Comparison of ENCODE assay signal across 9 mouse cellular contexts in genomic region chr17:31877181-31877581, GRCm38 (mm10). TPM values are rescaled to one million over a fixed set of nuclear protein-coding genes. Genes with fewer than 3 reads are reported as not detected.
DNase-seq lines count a peak whose midpoint lies in the region; TF ChIP-seq lines count a peak whose summit lies in the region.
"Had no signal": no experiment of that assay in that cellular context is flagged by ENCODE, and none has a peak within 500 bp of the region (broad histone marks: within the 10 kb centered on the region; RNA-seq: fewer than 3 reads in every experiment).

No protein-coding gene starts in this region.

- H3K4me3 ChIP-seq in layer of hippocampus, adult 2 months, result no peak overlapping the region

- DNase-seq in cerebellum, postnatal 10 days, result peak; percentile 41 to 51
- DNase-seq in cerebellum, postnatal 14 days, result no peak
- DNase-seq in layer of hippocampus, adult 2 months (ENCODE audit: low spot score in 2 of 2), result no peak
- DNase-seq in layer of hippocampus, postnatal 25 days (ENCODE audit: extremely low spot score in 1 of 2, low spot score in 1 of 2), result no peak
- DNase-seq in testis, postnatal 10 days (ENCODE audit: low spot score), result peak; percentile 30
- no peak for DNase-seq in testis, postnatal 14 days (ENCODE audit: low spot score)
- DNase-seq in urinary bladder, postnatal 14 days (ENCODE audit: low spot score), result peak; percentile 1
- no peak for DNase-seq in spleen, postnatal 14 days (ENCODE audit: low spot score in 2 of 2)
- DNase-seq: cerebellum, adult 2 months had no signal

- no peak for TF ChIP-seq CTCF in layer of hippocampus, adult 2 months (conservative IDR thresholded peaks at IDR 0.05)

- H3K27ac ChIP-seq in layer of hippocampus, adult 2 months, result peak overlapping the region; percentile 36; the same call in 1 of the 2 replicates

RNA-seq across cellular contexts. Expression of gene Sik1, which starts 21.6 kb away (rescaled TPM):
- total RNA-seq in layer of hippocampus, adult 2 months (2021), result 10 to 100 TPM; 12.4 to 15.4 TPM
- total RNA-seq in layer of hippocampus, postnatal 25 days (2021), result 10 to 100 TPM; 11.7 to 14.6 TPM

Comparison
In these comparisons a context has a peak if more than half of its experiments do, and no peak if none do; other contexts are left out.
1. DNase-seq: peak in cerebellum, postnatal 10 days (2 of 2), testis, postnatal 10 days (single experiment) and urinary bladder, postnatal 14 days (single experiment); none in cerebellum, postnatal 14 days (0 of 2), layer of hippocampus, adult 2 months (0 of 2), layer of hippocampus, postnatal 25 days (0 of 2), testis, postnatal 14 days (single experiment) and spleen, postnatal 14 days (0 of 2).